Mouse (Mus musculus): ENCODE data around the gene Pcca. TPM values are rescaled to one million over a fixed set of nuclear protein-coding genes. Genes with fewer than 3 reads are reported as not detected.

Pcca gene
- polyA plus RNA-seq, 1 experiment: 24.8 TPM

- H3K27ac ChIP-seq (ENCODE audit: control insufficient read depth, insufficient read depth, low read depth, low read length, poor library complexity): no peak overlapping the region
- 87% methylated on average over 8 of the region's 8 CpGs for WGBS
- H3K4me3 ChIP-seq (replicated peaks; ENCODE audit: control insufficient read depth, low read depth, low read length): no peak overlapping the region
- H3K4me1 ChIP-seq (ENCODE audit: control insufficient read depth, insufficient read depth, low read length): no peaks in the 10 kb centered on the region
- TF ChIP-seq POLR2A (IDR thresholded peaks at IDR 0.05; ENCODE audit: borderline replicate concordance, control insufficient read depth, low read depth, low read length) (no peak), CTCF (IDR thresholded peaks at IDR 0.05; ENCODE audit: control insufficient read depth, insufficient read depth, low read length) (no peak)
These were observed 185.5 kb downstream of the Pcca start for GRCm38 (mm10) chr14:122719496-122720080.

GRCm38 (mm10) chr14:122720989-122721388 lies 186.9 kb downstream of the Pcca start:
- no peak overlapping the region for H3K27ac ChIP-seq (ENCODE audit: control insufficient read depth, insufficient read depth, low read depth, low read length, poor library complexity)
- TF ChIP-seq CTCF (IDR thresholded peaks at IDR 0.05; ENCODE audit: control insufficient read depth, insufficient read depth, low read length) (no peak), POLR2A (IDR thresholded peaks at IDR 0.05; ENCODE audit: borderline replicate concordance, control insufficient read depth, low read depth, low read length) (no peak)
- no peaks in the 10 kb centered on the region for H3K4me1 ChIP-seq (ENCODE audit: control insufficient read depth, insufficient read depth, low read length)
- no peak overlapping the region for H3K4me3 ChIP-seq (replicated peaks; ENCODE audit: control insufficient read depth, low read depth, low read length)
- WGBS: 73% methylated on average over 3 of the region's 3 CpGs

- WGBS: 21% methylated on average over 4 of the region's 4 CpGs
- H3K4me3 ChIP-seq (replicated peaks; ENCODE audit: control insufficient read depth, low read depth, low read length): no peak overlapping the region
- no peaks in the 10 kb centered on the region for H3K4me1 ChIP-seq (ENCODE audit: control insufficient read depth, insufficient read depth, low read length)
- no peak overlapping the region for H3K27ac ChIP-seq (ENCODE audit: control insufficient read depth, insufficient read depth, low read depth, low read length, poor library complexity)
- no peak for TF ChIP-seq CTCF (IDR thresholded peaks at IDR 0.05; ENCODE audit: control insufficient read depth, insufficient read depth, low read length)
- no peak for TF ChIP-seq POLR2A (IDR thresholded peaks at IDR 0.05; ENCODE audit: borderline replicate concordance, control insufficient read depth, low read depth, low read length)
These were observed 187.6 kb downstream of the Pcca start for GRCm38 (mm10) chr14:122721750-122722149.

- no peaks in the 10 kb centered on the region for H3K4me1 ChIP-seq (ENCODE audit: control insufficient read depth, insufficient read depth, low read length)
- H3K27ac ChIP-seq (ENCODE audit: control insufficient read depth, insufficient read depth, low read depth, low read length, poor library complexity): no peak overlapping the region
- H3K4me3 ChIP-seq (replicated peaks; ENCODE audit: control insufficient read depth, low read depth, low read length): no peak overlapping the region
- 82% methylated on average over 1 of the region's 1 CpGs for WGBS
- TF ChIP-seq CTCF (IDR thresholded peaks at IDR 0.05; ENCODE audit: control insufficient read depth, insufficient read depth, low read length) (no peak), POLR2A (IDR thresholded peaks at IDR 0.05; ENCODE audit: borderline replicate concordance, control insufficient read depth, low read depth, low read length) (no peak)
These were observed 192.3 kb downstream of the Pcca start for GRCm38 (mm10) chr14:122726456-122726855.

- Histone ChIP-seq H3K4me1 (ENCODE audit: control insufficient read depth, insufficient read depth, low read length) (no peaks in the 10 kb centered on the region), H3K27ac (ENCODE audit: control insufficient read depth, insufficient read depth, low read depth, low read length, poor library complexity) (no peak overlapping the region), H3K4me3 (replicated peaks; ENCODE audit: control insufficient read depth, low read depth, low read length) (no peak overlapping the region)
- TF ChIP-seq CTCF (IDR thresholded peaks at IDR 0.05; ENCODE audit: control insufficient read depth, insufficient read depth, low read length) (no peak), POLR2A (IDR thresholded peaks at IDR 0.05; ENCODE audit: borderline replicate concordance, control insufficient read depth, low read depth, low read length) (no peak)
- WGBS: 72% methylated on average over 4 of the region's 4 CpGs
These were observed 195.4 kb downstream of the Pcca start for GRCm38 (mm10) chr14:122729431-122730073.

GRCm38 (mm10) chr14:122730921-122731551 lies 196.9 kb downstream of the Pcca start:
- TF ChIP-seq POLR2A (IDR thresholded peaks at IDR 0.05; ENCODE audit: borderline replicate concordance, control insufficient read depth, low read depth, low read length) (no peak), CTCF (IDR thresholded peaks at IDR 0.05; ENCODE audit: control insufficient read depth, insufficient read depth, low read length) (no peak)
- H3K4me1 ChIP-seq (ENCODE audit: control insufficient read depth, insufficient read depth, low read length): no peaks in the 10 kb centered on the region
- 84% methylated on average over 4 of the region's 4 CpGs for WGBS
- no peak overlapping the region for H3K27ac ChIP-seq (ENCODE audit: control insufficient read depth, insufficient read depth, low read depth, low read length, poor library complexity)
- no peak overlapping the region for H3K4me3 ChIP-seq (replicated peaks; ENCODE audit: control insufficient read depth, low read depth, low read length)

- no peak overlapping the region for H3K4me3 ChIP-seq (replicated peaks; ENCODE audit: control insufficient read depth, low read depth, low read length)
- TF ChIP-seq POLR2A (IDR thresholded peaks at IDR 0.05; ENCODE audit: borderline replicate concordance, control insufficient read depth, low read depth, low read length): no peak
- TF ChIP-seq CTCF (IDR thresholded peaks at IDR 0.05; ENCODE audit: control insufficient read depth, insufficient read depth, low read length): no peak
- H3K4me1 ChIP-seq (ENCODE audit: control insufficient read depth, insufficient read depth, low read length): no peaks in the 10 kb centered on the region
- no peak overlapping the region for H3K27ac ChIP-seq (ENCODE audit: control insufficient read depth, insufficient read depth, low read depth, low read length, poor library complexity)
These were observed 202.7 kb downstream of the Pcca start for GRCm38 (mm10) chr14:122736806-122737205.

Measured in bone marrow, adult 2 months (tissue).